Mouse (Mus musculus): ENCODE results near the gene Tmc6. TPM values are rescaled to one million over a fixed set of nuclear protein-coding genes. Genes with fewer than 3 reads are reported as not detected.

Gene Tmc6
- polyA plus RNA-seq, 1 experiment from 2014 or later: 50.5 TPM

DNA sequence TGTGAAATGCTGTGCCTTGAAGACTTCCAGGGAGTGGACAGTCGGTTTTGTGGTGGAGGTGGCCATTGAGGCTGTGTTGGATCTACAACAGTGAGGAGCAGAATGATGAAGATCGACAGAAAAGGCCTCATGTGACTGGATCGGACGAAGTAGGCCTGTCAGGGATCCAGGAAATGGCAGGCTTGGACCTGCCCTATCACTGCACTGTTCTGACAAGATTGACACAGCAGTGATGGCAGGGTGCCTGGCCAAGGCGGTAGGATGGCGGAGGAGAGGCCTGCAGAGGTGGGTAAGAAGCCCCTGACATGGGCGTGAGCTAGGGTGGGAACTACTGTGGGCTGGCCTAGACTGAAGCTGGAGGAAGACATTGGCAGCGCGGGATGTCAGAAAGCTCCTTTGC lies 17.7 kb downstream of the Tmc6 start:
- no peak overlapping the region for H3K9ac ChIP-seq (replicated peaks; ENCODE audit: low read length)
- H3K9me3 ChIP-seq (ENCODE audit: low read length): no peaks in the 10 kb centered on the region
- H3K36me3 ChIP-seq (ENCODE audit: insufficient read depth, low read length): peaks cover 27% of the 10 kb centered on the region
- H3K27me3 ChIP-seq (ENCODE audit: insufficient read depth, low read length): no peaks in the 10 kb centered on the region
- H3K4me1 ChIP-seq (ENCODE audit: insufficient read depth, low read length): peaks cover 6% of the 10 kb centered on the region; the same call in 1 of the 2 replicates
- H3K4me2 ChIP-seq (replicated peaks; ENCODE audit: low read depth, low read length): no peak overlapping the region
- WGBS: 87% methylated on average over 9 of the region's 9 CpGs
- H3K27ac ChIP-seq (ENCODE audit: low read length): no peak overlapping the region
- ATAC-seq (ENCODE audit: low FRiP score, low TSS enrichment): no peak
- no peak overlapping the region for H3K4me3 ChIP-seq (ENCODE audit: low read length)

GRCm38 (mm10) chr11:117762246-117762645 lies 19.8 kb downstream of the Tmc6 start:
- peaks cover 41% of the 10 kb centered on the region for H3K36me3 ChIP-seq (ENCODE audit: insufficient read depth, low read length)
- 77% methylated on average over 12 of the region's 12 CpGs for WGBS

GRCm38 (mm10) chr11:117761801-117762200 lies 20.2 kb downstream of the Tmc6 start:
- H3K36me3 ChIP-seq (ENCODE audit: insufficient read depth, low read length): peaks cover 43% of the 10 kb centered on the region
- no peaks in the 10 kb centered on the region for H3K27me3 ChIP-seq (ENCODE audit: insufficient read depth, low read length)
- H3K9me3 ChIP-seq (ENCODE audit: low read length): no peaks in the 10 kb centered on the region
- H3K9ac ChIP-seq (replicated peaks; ENCODE audit: low read length): no peak overlapping the region
- H3K4me2 ChIP-seq (replicated peaks; ENCODE audit: low read depth, low read length): no peak overlapping the region
- ATAC-seq (ENCODE audit: low FRiP score, low TSS enrichment): no peak
- WGBS: 88% methylated on average over 13 of the region's 13 CpGs
- H3K4me1 ChIP-seq (ENCODE audit: insufficient read depth, low read length): peaks cover 6% of the 10 kb centered on the region; the same call in 1 of the 2 replicates
- no peak overlapping the region for H3K27ac ChIP-seq (ENCODE audit: low read length)
- no peak overlapping the region for H3K4me3 ChIP-seq (ENCODE audit: low read length)

More at GRCm38 (mm10) chr11:117762246-117762645, 19.8 kb downstream of the Tmc6 start:
- Histone ChIP-seq H3K9me3 (ENCODE audit: low read length) (no peaks in the 10 kb centered on the region), H3K4me2 (replicated peaks; ENCODE audit: low read depth, low read length) (no peak overlapping the region), H3K27me3 (ENCODE audit: insufficient read depth, low read length) (no peaks in the 10 kb centered on the region), H3K4me3 (ENCODE audit: low read length) (no peak overlapping the region), H3K27ac (ENCODE audit: low read length) (no peak overlapping the region), H3K9ac (replicated peaks; ENCODE audit: low read length) (no peak overlapping the region), H3K4me1 (ENCODE audit: insufficient read depth, low read length) (peaks cover 6% of the 10 kb centered on the region; the same call in 1 of the 2 replicates)
- no peak for ATAC-seq (ENCODE audit: low FRiP score, low TSS enrichment)

- H3K4me2 ChIP-seq (replicated peaks; ENCODE audit: low read depth, low read length): no peak overlapping the region
- H3K4me1 ChIP-seq (ENCODE audit: insufficient read depth, low read length): peaks cover 6% of the 10 kb centered on the region; the same call in 1 of the 2 replicates
- WGBS: 90% methylated on average over 26 of the region's 26 CpGs
- no peaks in the 10 kb centered on the region for H3K27me3 ChIP-seq (ENCODE audit: insufficient read depth, low read length)
- no peaks in the 10 kb centered on the region for H3K9me3 ChIP-seq (ENCODE audit: low read length)
- peaks cover 49% of the 10 kb centered on the region for H3K36me3 ChIP-seq (ENCODE audit: insufficient read depth, low read length)
- H3K9ac ChIP-seq (replicated peaks; ENCODE audit: low read length): no peak overlapping the region
- H3K27ac ChIP-seq (ENCODE audit: low read length): no peak overlapping the region
- ATAC-seq (ENCODE audit: low FRiP score, low TSS enrichment): peak; percentile 40
- H3K4me3 ChIP-seq (ENCODE audit: low read length): no peak overlapping the region
These were observed 21.5 kb downstream of the Tmc6 start for GRCm38 (mm10) chr11:117760374-117761119.

DNA sequence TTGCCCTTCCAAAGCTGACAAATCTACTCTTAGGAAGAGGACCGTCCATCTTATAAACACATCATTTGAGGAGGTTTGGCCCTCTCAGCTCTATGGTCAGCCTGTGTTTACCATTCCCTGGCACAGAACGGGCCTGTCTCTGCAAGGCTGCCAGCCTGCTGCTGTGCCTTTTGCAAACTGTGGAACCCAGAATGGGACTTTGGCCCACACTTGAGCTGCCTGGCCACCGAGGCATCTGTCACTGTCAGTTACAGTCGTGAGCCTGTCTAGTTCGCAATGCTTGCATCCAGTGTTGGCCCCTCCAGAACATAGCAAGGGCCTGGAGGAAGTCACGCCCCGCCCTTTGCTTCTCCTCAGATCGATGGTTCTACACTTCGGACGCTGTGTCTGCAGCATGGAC lies 22.7 kb downstream of the Tmc6 start:
- H3K9me3 ChIP-seq (ENCODE audit: low read length): no peaks in the 10 kb centered on the region
- H3K27ac ChIP-seq (ENCODE audit: low read length): no peak overlapping the region
- no peaks in the 10 kb centered on the region for H3K27me3 ChIP-seq (ENCODE audit: insufficient read depth, low read length)
- no peak for ATAC-seq (ENCODE audit: low FRiP score, low TSS enrichment)
- 88% methylated on average over 10 of the region's 10 CpGs for WGBS
- H3K4me2 ChIP-seq (replicated peaks; ENCODE audit: low read depth, low read length): no peak overlapping the region
- H3K4me3 ChIP-seq (ENCODE audit: low read length): no peak overlapping the region
- peaks cover 6% of the 10 kb centered on the region; the same call in 1 of the 2 replicates for H3K4me1 ChIP-seq (ENCODE audit: insufficient read depth, low read length)
- H3K9ac ChIP-seq (replicated peaks; ENCODE audit: low read length): no peak overlapping the region
- H3K36me3 ChIP-seq (ENCODE audit: insufficient read depth, low read length): peaks cover 59% of the 10 kb centered on the region

GRCm38 (mm10) chr11:117755891-117756290 lies 26.1 kb downstream of the Tmc6 start:
- Histone ChIP-seq H3K9ac (replicated peaks; ENCODE audit: low read length) (no peak overlapping the region), H3K9me3 (ENCODE audit: low read length) (no peaks in the 10 kb centered on the region), H3K27ac (ENCODE audit: low read length) (no peak overlapping the region), H3K36me3 (ENCODE audit: insufficient read depth, low read length) (peaks cover 78% of the 10 kb centered on the region), H3K27me3 (ENCODE audit: insufficient read depth, low read length) (no peaks in the 10 kb centered on the region), H3K4me2 (replicated peaks; ENCODE audit: low read depth, low read length) (no peak overlapping the region), H3K4me1 (ENCODE audit: insufficient read depth, low read length) (no peaks in the 10 kb centered on the region), H3K4me3 (ENCODE audit: low read length) (no peak overlapping the region)
- WGBS: 97% methylated on average over 7 of the region's 7 CpGs
- ATAC-seq (ENCODE audit: low FRiP score, low TSS enrichment): no peak

DNA sequence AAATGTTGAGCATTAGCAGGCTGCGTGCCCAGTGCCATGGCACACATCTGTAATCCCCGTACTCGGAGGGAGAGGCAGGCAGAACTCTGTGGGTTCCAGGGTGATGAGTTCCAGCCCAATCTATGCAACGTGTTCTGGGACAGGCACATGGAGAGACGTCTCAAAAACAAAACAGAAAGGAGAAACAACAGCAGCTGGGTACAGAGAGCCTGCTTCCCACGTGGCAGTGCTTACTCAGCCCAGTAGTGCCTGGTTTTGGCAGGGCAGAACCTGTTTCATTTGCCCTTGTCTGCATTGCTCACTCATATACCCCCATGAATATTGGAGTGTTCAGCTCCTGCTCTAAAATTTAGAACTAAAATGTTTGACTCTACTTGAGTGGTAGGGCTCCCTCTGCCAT lies 30.5 kb downstream of the Tmc6 start:
- ATAC-seq (ENCODE audit: low FRiP score, low TSS enrichment): no peak
- H3K4me3 ChIP-seq (ENCODE audit: low read length): no peak overlapping the region
- WGBS: 91% methylated on average over 6 of the region's 6 CpGs
- peaks cover 86% of the 10 kb centered on the region for H3K36me3 ChIP-seq (ENCODE audit: insufficient read depth, low read length)
- no peak overlapping the region for H3K27ac ChIP-seq (ENCODE audit: low read length)
- H3K4me2 ChIP-seq (replicated peaks; ENCODE audit: low read depth, low read length): no peak overlapping the region
- H3K27me3 ChIP-seq (ENCODE audit: insufficient read depth, low read length): no peaks in the 10 kb centered on the region
- no peak overlapping the region for H3K9ac ChIP-seq (replicated peaks; ENCODE audit: low read length)
- no peaks in the 10 kb centered on the region for H3K4me1 ChIP-seq (ENCODE audit: insufficient read depth, low read length)
- no peaks in the 10 kb centered on the region for H3K9me3 ChIP-seq (ENCODE audit: low read length)

DNA sequence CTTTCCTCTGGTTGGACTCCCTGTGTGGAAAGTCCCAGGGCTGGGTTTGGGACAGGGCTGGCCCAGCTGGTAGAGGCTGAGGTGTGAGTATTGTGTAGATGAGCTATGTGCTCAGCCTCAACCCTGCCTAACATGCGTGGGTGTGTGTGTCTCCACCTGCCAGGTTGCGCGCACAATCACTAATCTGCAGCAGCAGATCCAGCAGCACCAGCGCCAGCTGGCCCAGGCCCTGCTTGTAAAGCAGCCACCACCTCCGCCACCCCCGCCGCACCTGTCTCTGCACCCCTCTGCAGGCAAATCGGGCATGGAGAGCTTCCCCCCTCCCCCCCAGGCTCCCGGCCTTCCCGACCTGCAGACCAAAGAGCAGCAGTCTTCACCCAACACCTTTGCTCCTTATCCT lies 32.6 kb downstream of the Tmc6 start:
- Histone ChIP-seq H3K27ac (ENCODE audit: low read length) (no peak overlapping the region), H3K4me1 (ENCODE audit: insufficient read depth, low read length) (no peaks in the 10 kb centered on the region), H3K27me3 (ENCODE audit: insufficient read depth, low read length) (no peaks in the 10 kb centered on the region), H3K4me3 (ENCODE audit: low read length) (no peak overlapping the region), H3K9ac (replicated peaks; ENCODE audit: low read length) (no peak overlapping the region), H3K9me3 (ENCODE audit: low read length) (no peaks in the 10 kb centered on the region), H3K4me2 (replicated peaks; ENCODE audit: low read depth, low read length) (no peak overlapping the region), H3K36me3 (ENCODE audit: insufficient read depth, low read length) (peaks cover 85% of the 10 kb centered on the region)
- 92% methylated on average over 10 of the region's 10 CpGs for WGBS
- no peak for ATAC-seq (ENCODE audit: low FRiP score, low TSS enrichment)

GRCm38 (mm10) chr11:117748628-117749027 lies 33.4 kb downstream of the Tmc6 start:
- Histone ChIP-seq H3K4me2 (replicated peaks; ENCODE audit: low read depth, low read length) (no peak overlapping the region), H3K9me3 (ENCODE audit: low read length) (no peaks in the 10 kb centered on the region), H3K9ac (replicated peaks; ENCODE audit: low read length) (no peak overlapping the region), H3K4me1 (ENCODE audit: insufficient read depth, low read length) (no peaks in the 10 kb centered on the region), H3K27me3 (ENCODE audit: insufficient read depth, low read length) (no peaks in the 10 kb centered on the region), H3K4me3 (ENCODE audit: low read length) (no peak overlapping the region), H3K36me3 (ENCODE audit: insufficient read depth, low read length) (peaks cover 86% of the 10 kb centered on the region), H3K27ac (ENCODE audit: low read length) (no peak overlapping the region)
- no peak for ATAC-seq (ENCODE audit: low FRiP score, low TSS enrichment)
- WGBS: 82% methylated on average over 4 of the region's 4 CpGs

- Histone ChIP-seq H3K27me3 (ENCODE audit: insufficient read depth, low read length) (no peaks in the 10 kb centered on the region), H3K27ac (ENCODE audit: low read length) (no peak overlapping the region), H3K9me3 (ENCODE audit: low read length) (no peaks in the 10 kb centered on the region), H3K4me1 (ENCODE audit: insufficient read depth, low read length) (no peaks in the 10 kb centered on the region), H3K9ac (replicated peaks; ENCODE audit: low read length) (no peak overlapping the region), H3K4me3 (ENCODE audit: low read length) (no peak overlapping the region), H3K36me3 (ENCODE audit: insufficient read depth, low read length) (peaks cover 87% of the 10 kb centered on the region), H3K4me2 (replicated peaks; ENCODE audit: low read depth, low read length) (no peak overlapping the region)
- ATAC-seq (ENCODE audit: low FRiP score, low TSS enrichment): no peak
- 47% methylated on average over 4 of the region's 4 CpGs for WGBS
These were observed 38.5 kb downstream of the Tmc6 start for GRCm38 (mm10) chr11:117743454-117744030.

Measured in kidney, embryonic 16.5 days (tissue).